30 mouse cellular contexts compared by ENCODE assay signal in the genomic region with DNA sequence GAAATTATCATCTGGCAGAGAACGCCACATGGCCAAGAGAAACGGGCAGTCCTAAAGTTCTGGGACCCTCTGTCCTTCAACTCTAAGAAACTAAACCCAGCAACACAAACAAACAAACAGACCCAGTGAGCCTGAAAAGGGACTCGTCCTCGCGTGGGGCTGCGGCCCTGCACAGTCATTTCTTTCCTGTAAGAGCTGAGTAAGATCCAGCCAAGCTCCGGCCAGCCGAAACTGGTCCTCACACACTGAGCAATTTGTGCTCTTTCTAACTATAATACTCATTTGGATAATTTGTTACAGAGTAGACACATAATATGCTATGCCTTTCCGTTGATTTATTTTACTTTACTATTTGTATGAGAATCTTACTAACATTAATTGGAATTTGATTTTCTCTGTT.
"Had no signal": no experiment of that assay in that cellular context is flagged by ENCODE, and none has a peak within 500 bp of the region (broad histone marks: within the 10 kb centered on the region; RNA-seq: fewer than 3 reads in every experiment).

No protein-coding gene starts in this region.

- H3K9ac ChIP-seq: heart, embryonic 12.5 days; heart, embryonic 13.5 days; heart, embryonic 15.5 days; hindbrain, embryonic 12.5 days; hindbrain, embryonic 13.5 days; hindbrain, embryonic 14.5 days; hindbrain, embryonic 15.5 days; intestine, embryonic 15.5 days; kidney, embryonic 15.5 days had no signal

- DNase-seq: heart, postnatal 10 days; heart, postnatal 36 days; heart, postnatal 4 days; kidney, adult 11 months; kidney, adult 18-20 months; kidney, adult 2 months; kidney, adult 8-10 months; kidney, adult 9 months; kidney, postnatal 10 days; kidney, postnatal 14 days; kidney, postnatal 25 days; kidney, postnatal 4 days; layer of hippocampus, adult 9-11 months; layer of hippocampus, postnatal 36 days had no signal

- H3K27me3 ChIP-seq: heart, embryonic 12.5 days; heart, embryonic 13.5 days; heart, embryonic 15.5 days; hindbrain, embryonic 12.5 days; hindbrain, embryonic 13.5 days; hindbrain, embryonic 15.5 days; intestine, embryonic 15.5 days; kidney, embryonic 15.5 days had no signal

- H3K27ac ChIP-seq: heart, embryonic 10.5 days; heart, embryonic 13.5 days; heart, embryonic 15.5 days; hindbrain, embryonic 10.5 days; hindbrain, embryonic 12.5 days; hindbrain, embryonic 13.5 days; hindbrain, embryonic 14.5 days; hindbrain, embryonic 15.5 days; hindbrain, postnatal 0 days; intestine, embryonic 15.5 days; kidney, embryonic 15.5 days; kidney, postnatal 0 days; layer of hippocampus, adult 2 months; left cerebral cortex, adult 2 months had no signal

- H3K4me3 ChIP-seq: heart, embryonic 10.5 days; heart, embryonic 12.5 days; heart, embryonic 13.5 days; heart, embryonic 15.5 days; hindbrain, embryonic 10.5 days; hindbrain, embryonic 12.5 days; hindbrain, embryonic 13.5 days; hindbrain, embryonic 15.5 days; intestine, embryonic 15.5 days; kidney, embryonic 15.5 days; layer of hippocampus, adult 2 months; left cerebral cortex, adult 2 months had no signal

- H3K36me3 ChIP-seq: heart, embryonic 10.5 days; heart, embryonic 12.5 days; heart, embryonic 13.5 days; heart, embryonic 15.5 days; hindbrain, embryonic 10.5 days; hindbrain, embryonic 12.5 days; hindbrain, embryonic 13.5 days; hindbrain, embryonic 15.5 days; intestine, embryonic 15.5 days; kidney, embryonic 15.5 days had no signal

- H3K4me1 ChIP-seq: heart, embryonic 10.5 days; heart, embryonic 12.5 days; heart, embryonic 13.5 days; heart, embryonic 15.5 days; hindbrain, embryonic 12.5 days; hindbrain, embryonic 13.5 days; hindbrain, embryonic 15.5 days; intestine, embryonic 15.5 days had no signal

- H3K9me3 ChIP-seq: heart, embryonic 10.5 days; heart, embryonic 12.5 days; heart, embryonic 13.5 days; heart, embryonic 15.5 days; hindbrain, embryonic 10.5 days; hindbrain, embryonic 12.5 days; hindbrain, embryonic 13.5 days; hindbrain, embryonic 15.5 days; intestine, embryonic 15.5 days; kidney, embryonic 15.5 days had no signal

- H3K4me2 ChIP-seq: heart, embryonic 11.5 days; heart, embryonic 12.5 days; heart, embryonic 13.5 days; heart, embryonic 15.5 days; hindbrain, embryonic 12.5 days; hindbrain, embryonic 13.5 days; hindbrain, embryonic 14.5 days; hindbrain, embryonic 15.5 days; intestine, embryonic 15.5 days; kidney, embryonic 15.5 days had no signal
